Mouse (Mus musculus): ENCODE measurements around the gene Ndufab1. TPM values are rescaled to one million over a fixed set of nuclear protein-coding genes. Genes with fewer than 3 reads are reported as not detected.
"Not testable (repeated sequence)": the region's sequence is repeated elsewhere in the genome, so short reads cannot be mapped to it uniquely, and the experiment has no call there.

Gene Ndufab1
- polyA plus RNA-seq, 1 experiment from 2014 or later = 614 TPM

DNA sequence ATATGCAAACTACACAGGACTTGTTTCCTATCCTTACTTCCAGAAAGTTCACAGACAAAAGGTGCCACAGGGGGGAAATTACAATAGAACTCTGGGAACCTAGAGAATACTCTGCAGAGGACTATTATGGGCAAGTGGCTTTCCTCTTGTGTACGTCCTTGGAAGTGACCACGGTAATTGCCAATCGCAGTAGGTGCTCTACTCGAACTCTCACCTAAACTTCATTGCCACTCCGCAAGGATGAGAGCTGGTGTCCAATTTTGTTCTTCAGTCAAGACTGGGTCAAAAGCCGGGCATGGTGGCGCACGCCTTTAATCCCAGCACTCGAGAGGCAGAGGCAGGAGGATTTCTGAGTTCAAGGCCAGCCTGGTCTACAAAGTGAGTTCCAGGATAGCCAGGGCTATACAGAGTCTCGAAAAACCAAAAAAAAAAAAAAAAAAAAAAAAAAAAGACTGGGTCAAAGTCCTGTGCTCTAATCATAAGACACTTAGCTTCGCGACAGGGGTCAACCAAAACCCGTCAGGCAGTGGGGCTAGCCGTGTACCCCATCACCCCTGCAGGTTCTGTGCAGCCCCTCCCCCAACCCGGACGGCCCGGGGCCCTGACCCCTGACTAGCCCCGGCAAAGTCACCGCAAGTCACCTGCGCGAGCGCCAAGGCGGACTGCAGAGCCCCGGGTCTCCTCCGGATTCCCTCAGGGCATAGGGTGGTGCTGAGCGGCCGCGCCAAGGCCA is 506 bp downstream of the Ndufab1 start:
- H3K27me3 ChIP-seq (replicated peaks); H3K9me3 ChIP-seq (replicated peaks): not testable (repeated sequence)
- Histone ChIP-seq H3K4me1 (peaks cover 39% of the 10 kb centered on the region), H3K4me3 (peak overlapping the region; percentile 70), H3K27ac (peak overlapping the region; percentile 50), H3K9ac (peak overlapping the region; percentile 82), H3K36me3 (peaks cover 34% of the 10 kb centered on the region), H3K4me2 (peak overlapping the region; percentile 85)
- 3% methylated on average over 28 of the region's 28 CpGs for WGBS (ENCODE audit: insufficient replicate concordance)
- ATAC-seq = peak; percentile 73

DNA sequence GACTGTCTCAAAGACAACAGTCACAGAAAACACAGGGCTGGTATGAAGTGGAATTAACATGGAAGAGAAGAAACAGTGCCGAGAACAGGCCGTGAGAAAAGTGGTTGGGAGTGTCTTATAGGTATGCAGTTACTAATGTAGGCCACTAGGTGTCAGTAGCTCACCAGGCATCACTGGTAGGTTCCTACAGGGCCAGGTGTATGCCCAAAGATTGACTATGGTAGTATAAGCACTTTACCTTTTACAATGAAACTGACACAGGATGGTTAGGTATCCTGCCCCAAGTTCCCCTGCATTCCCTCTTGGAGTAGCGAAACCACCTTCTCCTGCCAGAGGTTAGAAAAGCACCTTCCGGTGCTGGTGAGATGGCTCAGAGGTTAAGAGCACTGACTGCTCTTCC is 2.5 kb downstream of the Ndufab1 start:
- ATAC-seq = no peak
- Histone ChIP-seq H3K9me3 (replicated peaks) (no peaks in the 10 kb centered on the region), H3K4me3 (no peak overlapping the region), H3K4me1 (peaks cover 39% of the 10 kb centered on the region), H3K27me3 (replicated peaks) (no peaks in the 10 kb centered on the region), H3K36me3 (peaks cover 54% of the 10 kb centered on the region), H3K4me2 (no peak overlapping the region), H3K9ac (no peak overlapping the region), H3K27ac (no peak overlapping the region)
- WGBS (ENCODE audit: insufficient replicate concordance) = 55% methylated on average over 4 of the region's 4 CpGs

DNA sequence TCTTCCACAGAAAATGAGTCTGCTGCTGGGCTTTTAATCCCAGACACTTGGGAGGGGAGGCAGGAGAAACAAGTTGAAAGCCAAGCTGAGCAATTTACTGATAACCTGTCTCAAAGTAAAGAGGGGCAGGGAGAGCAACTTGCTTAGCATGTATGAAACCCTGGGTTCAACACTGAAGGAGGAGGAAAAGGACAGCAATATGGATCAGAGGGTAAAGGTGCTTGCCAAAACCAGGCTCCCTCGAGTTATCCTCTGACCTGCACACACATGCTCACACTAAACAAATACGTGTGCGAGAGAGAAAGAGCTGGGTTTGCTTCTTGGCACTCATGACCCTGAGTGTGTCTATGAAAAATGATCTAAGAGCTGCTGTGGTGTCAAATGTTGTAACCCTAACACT is 3.7 kb downstream of the Ndufab1 start:
- no peaks in the 10 kb centered on the region for H3K27me3 ChIP-seq (replicated peaks)
- WGBS (ENCODE audit: insufficient replicate concordance) = 83% methylated on average over 3 of the region's 3 CpGs
- ATAC-seq = no peak
- no peak overlapping the region for H3K27ac ChIP-seq
- H3K36me3 ChIP-seq = peaks cover 66% of the 10 kb centered on the region
- H3K9me3 ChIP-seq (replicated peaks) = no peaks in the 10 kb centered on the region
- H3K4me1 ChIP-seq = peaks cover 29% of the 10 kb centered on the region
- H3K9ac ChIP-seq = no peak overlapping the region
- H3K4me3 ChIP-seq = no peak overlapping the region
- H3K4me2 ChIP-seq = no peak overlapping the region

DNA sequence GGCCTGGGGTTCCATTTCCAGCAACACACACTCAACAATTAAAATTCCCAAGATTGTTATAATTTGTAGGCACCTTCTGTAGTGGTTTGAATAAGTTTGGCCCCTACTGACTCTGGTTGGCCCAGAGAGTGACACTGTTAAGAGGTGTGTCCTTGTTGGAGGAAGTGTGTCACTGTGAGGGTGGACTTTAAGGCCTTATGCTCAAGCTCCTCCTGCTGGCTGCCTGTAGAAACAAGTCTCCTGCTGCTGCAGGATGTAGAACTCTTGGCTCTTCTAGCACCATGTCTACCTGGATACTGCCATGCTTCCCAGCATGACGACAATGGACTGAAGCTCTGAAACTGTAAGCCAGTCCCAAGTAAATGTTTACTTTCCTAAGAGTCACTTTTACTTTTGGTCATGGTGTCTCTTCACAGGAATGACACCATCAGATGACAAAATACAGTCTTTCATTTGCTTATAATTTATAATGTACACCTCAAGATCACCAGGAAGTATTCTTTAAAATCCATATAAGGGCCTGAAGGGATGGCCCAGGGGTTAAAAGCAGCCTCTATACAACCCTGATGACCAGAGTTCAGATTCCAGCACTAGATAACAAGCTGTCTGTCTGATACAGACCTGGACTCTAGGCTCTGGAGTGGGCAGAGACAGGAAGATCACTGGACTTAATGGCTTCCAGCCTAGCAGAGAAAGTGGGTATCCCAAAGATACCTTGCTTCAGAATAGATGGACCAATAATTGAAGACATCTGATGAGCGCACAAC is 6.9 kb downstream of the Ndufab1 start:
- peaks cover 5% of the 10 kb centered on the region for H3K4me1 ChIP-seq
- no peaks in the 10 kb centered on the region for H3K27me3 ChIP-seq (replicated peaks)
- 79% methylated on average over 2 of the region's 2 CpGs for WGBS (ENCODE audit: insufficient replicate concordance)
- H3K9ac ChIP-seq = no peak overlapping the region
- H3K9me3 ChIP-seq (replicated peaks) = no peaks in the 10 kb centered on the region
- ATAC-seq = 0 out of 2 replicates have a peak, but pooled peaks have one; percentile 30
- H3K36me3 ChIP-seq = peaks cover 94% of the 10 kb centered on the region
- H3K4me3 ChIP-seq = no peak overlapping the region
- H3K27ac ChIP-seq = no peak overlapping the region
- H3K4me2 ChIP-seq = no peak overlapping the region

DNA sequence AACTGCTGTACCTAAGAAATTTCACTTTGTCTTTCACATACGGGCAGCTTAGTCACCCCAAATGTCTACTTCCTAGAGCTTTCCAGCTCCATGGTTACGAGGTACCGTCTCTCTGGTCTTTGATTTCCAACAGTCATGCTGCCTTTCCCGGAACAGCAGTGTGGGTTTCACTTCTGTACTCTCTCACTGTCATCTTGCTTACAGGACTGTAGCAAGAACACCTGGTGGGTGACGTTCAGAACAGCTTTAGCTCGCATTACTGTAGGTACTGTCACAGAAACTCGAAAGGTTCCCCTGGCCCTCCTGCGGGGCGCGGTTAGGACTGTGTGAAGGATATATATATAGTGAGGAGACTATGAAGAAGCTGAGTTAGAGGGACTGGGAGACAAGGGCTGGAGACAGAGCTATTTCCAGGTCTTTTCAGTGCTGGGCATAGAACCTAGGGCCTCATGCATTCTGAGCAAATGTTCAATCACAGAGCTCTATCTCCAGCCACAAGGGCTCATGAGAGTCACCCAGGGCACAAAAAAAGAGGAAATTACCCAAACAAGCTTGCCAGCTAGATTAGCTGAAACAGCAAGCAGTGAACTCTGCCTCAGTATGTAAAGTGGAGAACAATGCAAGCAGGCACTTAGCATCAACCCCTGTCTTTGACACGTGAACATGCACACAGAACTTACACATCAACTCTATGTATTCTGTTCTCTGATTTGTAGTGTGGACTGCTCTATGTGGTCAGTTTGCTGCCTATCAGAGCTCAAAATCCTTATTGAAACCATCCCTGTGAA is 14.3 kb downstream of the Ndufab1 start:
- no peak overlapping the region for H3K27ac ChIP-seq
- no peaks in the 10 kb centered on the region for H3K9me3 ChIP-seq (replicated peaks)
- H3K4me2 ChIP-seq = no peak overlapping the region
- H3K4me3 ChIP-seq = no peak overlapping the region
- no peaks in the 10 kb centered on the region for H3K4me1 ChIP-seq
- ATAC-seq = no peak
- H3K27me3 ChIP-seq (replicated peaks) = no peaks in the 10 kb centered on the region
- H3K36me3 ChIP-seq = peaks cover 79% of the 10 kb centered on the region
- H3K9ac ChIP-seq = no peak overlapping the region
- WGBS (ENCODE audit: insufficient replicate concordance) = 88% methylated on average over 11 of the region's 11 CpGs

DNA sequence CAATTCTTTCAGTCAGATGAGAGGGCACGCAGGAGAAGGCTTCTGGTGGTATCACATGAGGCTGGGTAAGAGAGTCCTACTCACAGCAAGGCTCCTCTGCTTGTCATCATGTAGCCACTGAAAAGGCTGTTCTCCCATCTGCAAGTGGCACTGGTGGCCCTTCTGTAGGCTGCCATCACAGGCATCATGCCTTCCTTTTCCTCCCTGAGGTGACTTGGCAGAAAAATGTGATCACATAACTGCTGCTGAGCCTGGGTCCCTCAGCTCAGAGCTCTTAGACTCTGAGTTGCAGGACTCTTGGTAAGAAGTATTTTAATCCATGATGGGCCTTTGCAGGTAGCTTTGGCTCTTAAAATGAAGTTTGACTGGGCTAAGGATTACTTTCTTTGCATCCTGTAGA is 20.6 kb downstream of the Ndufab1 start:
- Histone ChIP-seq H3K27me3 (replicated peaks) (no peaks in the 10 kb centered on the region), H3K27ac (no peak overlapping the region), H3K9me3 (replicated peaks) (no peaks in the 10 kb centered on the region), H3K4me3 (no peak overlapping the region), H3K9ac (no peak overlapping the region), H3K36me3 (peaks cover 76% of the 10 kb centered on the region), H3K4me2 (no peak overlapping the region), H3K4me1 (no peaks in the 10 kb centered on the region)
- ATAC-seq = no peak
- 79% methylated on average over 1 of the region's 1 CpGs for WGBS (ENCODE audit: insufficient replicate concordance)

DNA sequence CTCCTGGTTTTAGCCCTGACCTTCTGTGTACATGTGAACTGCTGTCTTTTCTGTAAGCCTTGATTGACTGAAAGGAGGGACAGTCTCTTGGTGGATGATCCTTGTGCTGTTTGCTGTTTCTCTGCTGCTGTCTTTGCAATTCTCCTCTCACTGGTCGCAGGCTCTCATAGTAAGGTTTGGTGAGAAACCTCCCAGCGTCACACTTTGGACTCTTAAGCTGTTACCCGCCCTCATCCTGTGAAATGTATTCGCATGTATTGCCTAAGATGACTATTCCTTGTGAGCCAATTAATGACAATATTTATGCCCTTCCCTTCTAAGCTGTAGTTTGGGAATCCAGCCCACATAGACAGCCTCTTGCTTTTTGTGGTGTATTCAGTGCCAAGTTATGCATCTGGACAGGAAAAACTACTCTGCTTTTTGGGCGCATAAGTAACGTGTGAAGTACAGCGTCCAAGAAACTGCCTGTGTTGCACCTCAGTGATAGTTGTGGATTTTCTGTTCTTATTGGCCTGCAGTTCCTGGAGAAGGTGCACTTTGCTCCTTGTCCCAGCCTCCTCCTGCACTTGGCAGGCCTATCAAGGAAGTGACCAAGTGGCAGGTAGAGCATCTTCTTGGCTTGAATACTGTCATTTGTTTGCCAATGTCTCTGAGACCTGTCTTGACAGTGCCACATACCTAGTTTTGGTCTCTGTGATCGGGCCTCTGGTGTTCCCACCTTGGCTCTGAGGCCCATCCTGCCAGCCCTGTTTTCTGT is 21.7 kb downstream of the Ndufab1 start:
- ATAC-seq = no peak
- 77% methylated on average over 8 of the region's 8 CpGs for WGBS (ENCODE audit: insufficient replicate concordance)
- H3K27ac ChIP-seq = no peak overlapping the region
- H3K4me1 ChIP-seq = no peaks in the 10 kb centered on the region
- no peak overlapping the region for H3K4me3 ChIP-seq
- H3K4me2 ChIP-seq = no peak overlapping the region
- no peaks in the 10 kb centered on the region for H3K9me3 ChIP-seq (replicated peaks)
- H3K36me3 ChIP-seq = peaks cover 83% of the 10 kb centered on the region
- no peaks in the 10 kb centered on the region for H3K27me3 ChIP-seq (replicated peaks)
- no peak overlapping the region for H3K9ac ChIP-seq

DNA sequence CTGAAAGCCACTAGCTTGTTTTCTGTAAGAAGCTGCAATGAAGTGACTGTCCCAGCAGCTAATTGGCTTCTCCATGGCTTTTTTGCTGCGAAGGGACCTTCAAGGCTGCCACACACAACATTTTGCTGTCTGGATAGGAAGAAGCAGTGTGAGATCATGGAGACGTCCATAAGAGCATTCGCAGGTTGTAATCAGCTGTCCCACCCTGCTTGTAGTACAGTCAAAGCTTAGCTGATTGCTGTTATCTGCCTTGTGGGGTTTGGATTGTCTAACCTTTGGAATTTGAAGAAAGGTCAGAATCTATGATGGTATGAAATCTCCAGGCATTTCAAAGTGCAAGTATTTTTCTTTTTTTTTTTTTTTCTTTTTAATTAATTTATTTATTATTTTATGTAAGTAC is 27.3 kb downstream of the Ndufab1 start:
- Histone ChIP-seq H3K9ac (no peak overlapping the region; the same call in 1 of the 2 replicates), H3K27me3 (replicated peaks) (no peaks in the 10 kb centered on the region), H3K9me3 (replicated peaks) (no peaks in the 10 kb centered on the region), H3K4me2 (no peak overlapping the region), H3K27ac (no peak overlapping the region; the same call in 1 of the 2 replicates), H3K4me3 (no peak overlapping the region), H3K4me1 (peaks cover 13% of the 10 kb centered on the region), H3K36me3 (peaks cover 96% of the 10 kb centered on the region)
- no peak for ATAC-seq
- 47% methylated on average over 3 of the region's 3 CpGs for WGBS (ENCODE audit: insufficient replicate concordance)

DNA sequence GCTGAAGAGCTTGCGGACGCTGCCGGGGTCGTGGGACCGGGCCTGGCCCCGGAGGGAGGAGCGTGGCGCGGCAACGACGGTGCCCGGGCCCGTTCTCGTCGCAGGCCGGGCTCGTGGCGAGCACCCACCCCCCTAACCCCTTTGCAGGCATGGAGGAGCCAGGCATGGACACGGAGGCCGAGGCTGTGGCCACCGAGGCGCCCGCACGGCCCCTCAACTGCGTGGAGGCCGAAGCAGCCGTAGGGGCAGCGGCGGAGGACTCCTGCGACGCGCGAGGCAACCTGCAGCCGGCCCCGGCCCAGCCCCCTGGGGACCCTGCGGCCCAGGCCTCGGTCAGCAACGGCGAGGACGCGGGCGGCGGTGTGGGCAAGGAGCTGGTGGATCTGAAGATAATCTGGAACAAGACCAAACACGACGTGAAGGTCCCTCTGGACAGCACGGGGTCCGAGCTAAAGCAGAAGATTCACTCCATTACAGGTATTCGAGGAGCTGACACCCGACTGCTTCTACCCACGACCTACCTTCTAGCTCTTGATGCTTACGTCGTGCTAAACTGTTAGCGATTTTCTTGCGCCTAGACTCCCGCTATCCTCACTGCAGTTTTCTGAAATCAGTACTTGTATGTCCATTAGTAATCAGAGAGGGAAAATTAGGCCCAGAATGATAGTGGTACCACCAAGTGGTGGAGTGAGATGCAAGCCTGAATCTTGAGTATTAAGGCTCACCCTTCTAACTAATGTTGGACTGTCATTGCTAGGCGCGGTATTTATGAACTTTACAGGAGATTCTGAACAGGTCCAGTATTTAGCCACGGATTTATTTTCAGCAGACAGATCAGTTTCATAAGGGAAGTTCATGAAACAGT is 33.9 kb downstream of the Ndufab1 start:
- Histone ChIP-seq H3K4me3 (peak overlapping the region; percentile 95), H3K4me1 (peaks cover 38% of the 10 kb centered on the region), H3K36me3 (peaks cover 45% of the 10 kb centered on the region), H3K4me2 (peak overlapping the region; percentile 86), H3K27ac (peak overlapping the region; percentile 83), H3K9ac (peak overlapping the region; percentile 93), H3K9me3 (replicated peaks) (no peaks in the 10 kb centered on the region), H3K27me3 (replicated peaks) (no peaks in the 10 kb centered on the region)
- WGBS (ENCODE audit: insufficient replicate concordance) = 3% methylated on average over 56 of the region's 58 CpGs
- ATAC-seq = peak; percentile 7

DNA sequence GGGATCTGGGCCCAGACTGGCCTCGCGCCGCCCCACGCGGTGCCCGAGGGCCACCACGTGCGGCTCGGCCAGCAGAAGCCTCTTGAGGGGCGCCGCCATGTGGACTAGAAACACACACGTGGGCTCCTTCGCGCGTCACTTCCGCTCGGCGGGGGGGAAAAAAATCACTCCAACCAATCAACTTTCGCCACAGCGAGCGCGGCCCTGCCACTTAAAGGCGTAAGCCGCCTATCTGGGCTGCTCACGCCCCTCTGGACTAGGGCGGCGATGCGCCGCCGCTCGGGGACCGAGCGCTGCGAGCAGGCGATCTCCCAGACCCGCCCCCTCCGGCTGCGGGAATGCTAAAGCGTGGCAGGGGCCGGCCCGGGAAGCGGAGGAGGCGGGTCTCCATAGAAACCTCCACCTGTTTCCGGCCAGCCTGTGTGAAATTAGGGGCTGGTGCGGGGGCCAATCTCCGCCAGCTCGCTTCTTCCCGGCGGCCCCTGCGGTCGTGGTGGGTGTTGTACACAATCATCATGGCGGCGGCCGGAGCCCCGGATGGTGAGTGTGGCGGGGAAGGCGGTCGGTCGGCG is 34.7 kb downstream of the Ndufab1 start, which contains the start of the genes Ubfd1 and Ears2:
Gene Ubfd1, plus strand, starts transcription at position 231 of the 572 bp plus-strand sequence.
Gene Ears2, minus strand, starts transcription at position 319 of the 572 bp plus-strand sequence.
- peak within 1 kb of the TSS; percentile 93 for H3K9ac ChIP-seq
- H3K4me3 ChIP-seq = peak within 1 kb of the TSS; percentile 95
- no peaks in the 10 kb centered on the region for H3K9me3 ChIP-seq (replicated peaks)
- under 1% methylated on average over 57 of the region's 60 CpGs for WGBS (ENCODE audit: insufficient replicate concordance)
- H3K36me3 ChIP-seq = peaks cover 45% of the 10 kb centered on the region
- H3K4me2 ChIP-seq = peak within 1 kb of the TSS; percentile 86
- peak within 1 kb of the TSS; percentile 83 for H3K27ac ChIP-seq
- peak; percentile 96 for ATAC-seq
- no peaks in the 10 kb centered on the region for H3K27me3 ChIP-seq (replicated peaks)
- peaks cover 38% of the 10 kb centered on the region for H3K4me1 ChIP-seq

Measured in liver, embryonic 12.5 days (tissue).